Mouse (Mus musculus) liver, embryonic 16.5 days (tissue): ENCODE data around the gene Runx2. TPM values are rescaled to one million over a fixed set of nuclear protein-coding genes. Genes with fewer than 3 reads are reported as not detected.

Experiments
- ATAC-seq: fragments of 200-750 bp; cut with Nextera tagmentation; 2 replicates; pipeline ENCODE4 v1.8.0; 2017; ENCODE audit warnings: low read depth, mild to moderate bottlenecking, moderate number of reproducible peaks, moderate library complexity
- H3K27ac ChIP-seq: fragments of 300-500 bp; sonication (generic); 2 replicates; pipeline ENCODE4 v1.5.1; 2014; ENCODE audit warnings: mild to moderate bottlenecking, low read length
- H3K27me3 ChIP-seq: fragments of 300-500 bp; sonication (generic); 2 replicates; pipeline ENCODE4 v1.6.1; 2014; ENCODE audit warnings: low read depth, low read length, mixed read lengths; ENCODE audit not compliant: control insufficient read depth, insufficient read depth
- H3K36me3 ChIP-seq: fragments of 300-500 bp; sonication (generic); 2 replicates; pipeline ENCODE4 v1.6.1; 2014; ENCODE audit warnings: mild to moderate bottlenecking; ENCODE audit not compliant: control insufficient read depth, insufficient read depth
- H3K4me1 ChIP-seq: fragments of 300-500 bp; sonication (generic); 2 replicates; pipeline ENCODE4 v1.6.1; 2014; ENCODE audit warnings: low read depth, low read length, mixed read lengths; ENCODE audit not compliant: control insufficient read depth
- H3K4me2 ChIP-seq: fragments of 300-500 bp; sonication (generic); 2 replicates; pipeline ENCODE4 v1.6.1; 2014; ENCODE audit warnings: low read depth, low read length, mixed read lengths
- H3K4me3 ChIP-seq: fragments of 300-500 bp; sonication (generic); 2 replicates; pipeline ENCODE4 v1.5.1; 2014; ENCODE audit warnings: low read depth, mild to moderate bottlenecking, low read length
- H3K9ac ChIP-seq: fragments of 300-500 bp; sonication (generic); 2 replicates; pipeline ENCODE4 v1.6.1; 2014; ENCODE audit warnings: low read depth, low read length
- H3K9me3 ChIP-seq: fragments of 300-500 bp; sonication (generic); replicated peaks from 2 replicates; pipeline ENCODE4 v1.6.1; 2016; ENCODE audit warnings: low read length; ENCODE audit not compliant: control insufficient read depth
- WGBS: fragments of 180-500 bp; shearing (Covaris S2); extraction: QIAGEN DNeasy Blood & Tissue Kit; methylation state at CpG from one replicate; pipeline ENCODE4 v1.1.7; 2014; ENCODE audit not compliant: insufficient replicate concordance; 5-methylcytosine and 5-hydroxymethylcytosine counted together
- polyA plus RNA-seq: library from polyadenylated mRNA; unstranded; fragments of >200 nt; fragmentation: Nextera tagmentation; extraction: Ambion mirVana; gene quantifications from 2 replicates; pipeline ENCODE4 v1.2.1, GENCODE M21; 2015

Runx2 gene
- polyA plus RNA-seq, 1 experiment from 2014 or later: 0.64 TPM

DNA sequence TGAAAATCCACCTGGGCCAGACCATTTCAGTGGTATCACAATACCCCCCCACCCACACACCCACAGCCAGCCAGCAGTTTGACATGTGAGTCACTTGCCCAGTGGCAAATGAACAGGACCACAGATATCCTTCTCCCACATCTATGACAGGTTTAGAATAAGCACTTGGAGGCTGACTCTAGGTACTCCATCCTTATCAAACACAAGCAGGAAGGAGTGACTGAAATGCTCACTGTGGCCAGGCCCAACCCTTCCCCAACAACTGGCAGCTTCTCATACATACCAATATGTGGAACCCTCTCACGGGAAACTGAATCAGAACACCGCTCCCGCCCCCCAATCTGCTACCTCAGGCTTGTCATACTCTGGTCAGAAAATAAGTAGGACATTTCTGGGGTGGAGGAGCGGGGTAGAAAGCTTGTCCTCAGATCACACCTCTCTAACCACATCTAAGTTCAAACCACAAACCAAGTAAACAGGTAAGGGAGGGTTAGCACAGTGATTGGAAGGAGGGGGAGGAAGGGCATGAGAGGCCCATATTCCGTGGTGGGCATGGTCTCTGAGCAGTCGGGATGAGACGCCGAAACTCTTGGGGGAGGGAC, 245.5 kb downstream of the Runx2 start:
- no peak overlapping the region for H3K9ac ChIP-seq
- H3K27me3 ChIP-seq: no peaks in the 10 kb centered on the region
- ATAC-seq: no peak
- H3K4me3 ChIP-seq: no peak overlapping the region
- H3K36me3 ChIP-seq: no peaks in the 10 kb centered on the region
- WGBS: 53% methylated on average over 8 of the region's 8 CpGs
- no peaks in the 10 kb centered on the region for H3K9me3 ChIP-seq
- H3K4me2 ChIP-seq: no peak overlapping the region
- no peak overlapping the region for H3K27ac ChIP-seq
- H3K4me1 ChIP-seq: no peaks in the 10 kb centered on the region

DNA sequence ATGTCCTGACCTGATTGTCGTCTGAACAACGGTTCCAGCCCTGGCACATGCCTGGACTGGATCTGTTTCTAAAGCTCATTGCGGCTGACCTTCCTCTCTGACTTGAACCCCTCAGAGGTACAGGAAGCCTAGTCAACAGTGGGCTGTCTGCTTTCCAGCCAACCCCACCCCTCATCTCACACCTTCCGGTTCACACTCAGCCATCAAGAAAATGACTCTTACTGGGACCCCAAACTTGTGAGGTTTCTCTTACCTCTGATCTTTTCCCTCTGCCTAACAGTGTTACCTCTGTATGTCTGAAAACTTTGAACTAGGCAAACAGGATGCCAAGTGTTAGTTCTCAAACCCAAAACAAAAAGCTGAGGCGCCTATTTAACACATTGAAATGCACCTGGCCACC, 247.6 kb downstream of the Runx2 start:
- WGBS: 58% methylated on average over 5 of the region's 5 CpGs
- Histone ChIP-seq H3K9me3 (no peaks in the 10 kb centered on the region), H3K27ac (no peak overlapping the region)

DNA sequence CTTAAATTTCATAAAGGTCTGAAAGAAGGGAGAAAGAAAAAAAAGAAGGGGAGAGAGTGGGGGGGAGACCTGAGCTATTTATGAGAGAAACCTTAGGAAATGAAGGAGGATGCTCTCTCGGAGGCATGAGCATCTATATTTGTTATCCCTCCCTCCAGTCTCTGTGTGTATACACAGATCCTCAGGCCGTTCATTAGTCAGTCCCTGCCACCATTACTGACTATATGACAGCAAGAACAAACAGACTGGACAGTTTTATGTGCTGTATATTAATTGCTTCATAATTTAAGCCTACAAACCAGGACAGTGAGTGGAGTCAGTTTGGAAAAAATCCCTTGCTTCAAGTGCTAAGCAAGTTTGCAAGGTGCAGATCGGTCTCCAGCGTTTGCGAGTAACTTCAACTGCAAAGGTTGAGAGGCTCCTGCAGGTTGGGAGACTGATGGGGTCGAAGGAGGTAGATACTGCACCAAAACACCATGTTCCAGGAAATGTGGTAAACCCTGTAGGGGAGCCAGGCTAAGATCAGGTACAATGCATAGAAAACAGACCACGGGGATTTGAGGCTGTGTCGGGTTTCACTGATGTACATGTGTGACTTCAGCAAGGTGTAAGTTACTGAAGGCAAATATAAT, 248.6 kb downstream of the Runx2 start:
- Histone ChIP-seq H3K4me3 (no peak overlapping the region), H3K27me3 (no peaks in the 10 kb centered on the region), H3K9ac (no peak overlapping the region), H3K9me3 (no peaks in the 10 kb centered on the region), H3K36me3 (no peaks in the 10 kb centered on the region), H3K27ac (no peak overlapping the region), H3K4me1 (no peaks in the 10 kb centered on the region), H3K4me2 (no peak overlapping the region)
- ATAC-seq: no peak
- WGBS: 66% methylated on average over 8 of the region's 8 CpGs

More for the DNA sequence above, 247.6 kb downstream of the Runx2 start:
- Histone ChIP-seq H3K9ac (no peak overlapping the region), H3K36me3 (no peaks in the 10 kb centered on the region), H3K4me3 (no peak overlapping the region), H3K4me1 (no peaks in the 10 kb centered on the region), H3K27me3 (no peaks in the 10 kb centered on the region), H3K4me2 (no peak overlapping the region)
- ATAC-seq: no peak

DNA sequence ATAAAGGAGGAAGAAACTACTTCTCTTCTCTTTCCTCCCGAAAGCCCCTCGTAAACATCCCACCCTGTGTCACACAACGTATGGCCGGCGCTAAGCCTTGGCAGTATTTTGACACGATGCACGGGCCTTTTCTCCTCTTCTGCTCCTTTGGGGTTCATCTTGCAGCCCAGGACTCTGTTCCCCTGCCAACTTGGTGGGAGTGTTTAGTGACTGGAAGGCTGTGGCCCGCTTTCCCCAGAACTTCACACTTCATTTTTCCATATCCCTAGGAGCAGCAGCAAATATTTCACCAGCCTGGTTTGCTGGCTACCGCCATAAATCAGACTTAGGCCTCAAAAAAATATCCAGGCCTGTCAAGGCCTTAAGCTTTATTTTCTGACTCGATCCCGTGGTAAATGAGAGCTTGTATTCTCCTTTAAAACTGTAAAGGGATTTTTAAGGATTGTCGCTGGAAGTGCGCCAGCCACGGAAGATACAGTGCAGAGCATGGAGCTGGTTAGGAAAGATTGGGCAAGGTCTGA, 249.2 kb downstream of the Runx2 start:
- Histone ChIP-seq H3K4me2 (no peak overlapping the region), H3K9ac (no peak overlapping the region), H3K27ac (no peak overlapping the region), H3K4me3 (no peak overlapping the region), H3K9me3 (no peaks in the 10 kb centered on the region), H3K36me3 (no peaks in the 10 kb centered on the region), H3K4me1 (no peaks in the 10 kb centered on the region), H3K27me3 (no peaks in the 10 kb centered on the region)
- no peak for ATAC-seq
- WGBS: 65% methylated on average over 14 of the region's 14 CpGs

DNA sequence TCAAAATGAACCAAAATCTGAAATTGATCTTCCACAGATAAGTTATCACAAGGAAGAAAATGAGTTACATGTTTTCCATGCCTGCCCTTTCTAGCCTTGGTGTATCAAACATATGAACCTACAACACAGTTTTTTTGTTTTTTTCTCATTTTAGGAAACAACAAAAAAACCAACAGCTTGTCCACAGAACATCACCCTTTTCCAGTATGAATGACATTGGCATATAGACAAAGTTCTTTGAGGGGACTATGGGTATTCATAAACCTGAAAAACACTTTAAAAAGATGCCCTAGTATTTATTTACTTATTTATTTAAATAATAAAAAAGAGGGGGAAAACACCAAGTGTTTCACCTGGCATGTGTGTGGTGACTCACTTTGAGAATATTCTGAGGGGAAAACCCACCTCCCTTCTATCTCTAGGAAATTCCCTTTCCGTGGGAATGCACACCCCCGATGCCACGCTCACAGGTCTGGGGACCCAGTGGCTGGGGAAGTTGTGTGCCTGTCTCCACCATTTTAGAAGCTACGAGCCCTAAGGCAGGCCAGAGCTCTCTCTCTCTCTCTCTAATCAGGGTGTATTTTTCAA, 249.9 kb downstream of the Runx2 start:
- Histone ChIP-seq H3K9me3 (no peaks in the 10 kb centered on the region), H3K9ac (no peak overlapping the region), H3K4me1 (no peaks in the 10 kb centered on the region), H3K27me3 (no peaks in the 10 kb centered on the region), H3K4me3 (no peak overlapping the region), H3K36me3 (no peaks in the 10 kb centered on the region), H3K4me2 (no peak overlapping the region), H3K27ac (no peak overlapping the region)
- 52% methylated on average over 4 of the region's 4 CpGs for WGBS
- no peak for ATAC-seq

DNA sequence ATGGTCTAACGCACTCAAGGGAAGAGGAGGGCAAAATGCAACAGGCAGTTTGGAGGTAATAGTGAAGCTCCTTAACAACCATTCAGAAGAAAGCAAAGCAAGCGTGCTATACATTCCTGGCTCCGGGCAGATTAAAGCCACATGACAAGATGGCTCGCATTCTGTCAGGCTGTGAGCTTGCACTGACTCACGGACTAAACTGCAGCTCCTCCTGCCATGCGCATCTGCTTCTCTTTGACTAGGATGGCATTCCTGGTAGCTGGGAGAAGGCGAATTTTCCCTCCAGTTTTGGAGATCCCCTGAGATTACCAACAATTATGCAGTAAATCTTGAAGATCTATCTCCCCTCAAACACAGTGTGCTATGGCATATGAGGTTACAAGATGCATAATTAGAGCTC, 254.6 kb downstream of the Runx2 start:
- no peaks in the 10 kb centered on the region for H3K4me1 ChIP-seq
- WGBS: 74% methylated on average over 7 of the region's 7 CpGs
- no peaks in the 10 kb centered on the region for H3K27me3 ChIP-seq
- H3K4me3 ChIP-seq: no peak overlapping the region
- no peak overlapping the region for H3K27ac ChIP-seq
- H3K36me3 ChIP-seq: no peaks in the 10 kb centered on the region
- no peak for ATAC-seq
- H3K4me2 ChIP-seq: no peak overlapping the region
- no peaks in the 10 kb centered on the region for H3K9me3 ChIP-seq
- H3K9ac ChIP-seq: no peak overlapping the region

DNA sequence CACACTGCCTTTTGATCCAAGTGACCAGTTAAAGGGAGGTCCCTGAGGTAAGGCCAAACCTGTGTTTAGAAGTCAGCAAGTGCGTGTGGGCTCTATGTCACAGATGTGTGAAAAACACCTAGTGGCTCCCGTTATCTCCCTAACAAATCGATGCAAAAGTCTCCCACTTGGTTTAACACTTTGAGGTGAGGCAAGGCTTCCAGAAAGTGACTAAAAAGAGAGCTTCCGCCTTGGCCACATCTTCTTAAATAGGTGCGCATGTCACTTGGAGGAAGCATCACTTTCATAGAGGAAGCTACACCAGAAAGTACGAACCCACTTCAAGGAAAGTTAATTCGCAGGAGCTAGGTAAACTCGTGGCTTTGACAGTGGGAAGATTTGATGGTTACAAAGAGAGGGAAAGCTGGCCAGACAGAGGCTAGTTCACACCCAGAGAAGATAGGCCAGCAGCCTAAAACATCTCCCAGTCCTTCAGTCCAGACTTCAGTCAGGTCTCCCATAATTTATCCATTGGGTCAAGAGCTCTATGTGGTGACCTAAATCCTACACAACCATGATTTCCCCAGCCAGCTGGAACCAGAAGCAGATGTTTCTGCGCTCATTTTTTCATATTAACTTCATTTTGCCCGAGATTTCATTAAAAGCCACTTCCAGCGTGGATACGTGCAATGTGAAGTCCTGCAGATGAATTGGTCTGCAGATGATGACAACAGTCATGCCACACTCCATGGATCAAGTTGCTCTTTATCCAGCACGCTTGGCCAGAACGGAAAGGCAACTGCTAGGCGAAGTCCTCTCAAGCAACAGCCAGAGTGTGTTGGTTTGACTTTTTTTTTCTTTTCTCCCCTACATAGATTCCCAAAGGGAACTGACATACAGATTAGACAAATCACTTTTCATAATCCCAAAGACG, 257.1 kb downstream of the Runx2 start:
- no peak overlapping the region for H3K9ac ChIP-seq
- no peaks in the 10 kb centered on the region for H3K9me3 ChIP-seq
- 63% methylated on average over 16 of the region's 16 CpGs for WGBS
- H3K27ac ChIP-seq: no peak overlapping the region
- no peaks in the 10 kb centered on the region for H3K4me1 ChIP-seq
- no peak overlapping the region for H3K4me3 ChIP-seq
- no peak overlapping the region for H3K4me2 ChIP-seq
- H3K36me3 ChIP-seq: no peaks in the 10 kb centered on the region
- no peaks in the 10 kb centered on the region for H3K27me3 ChIP-seq
- no peak for ATAC-seq

DNA sequence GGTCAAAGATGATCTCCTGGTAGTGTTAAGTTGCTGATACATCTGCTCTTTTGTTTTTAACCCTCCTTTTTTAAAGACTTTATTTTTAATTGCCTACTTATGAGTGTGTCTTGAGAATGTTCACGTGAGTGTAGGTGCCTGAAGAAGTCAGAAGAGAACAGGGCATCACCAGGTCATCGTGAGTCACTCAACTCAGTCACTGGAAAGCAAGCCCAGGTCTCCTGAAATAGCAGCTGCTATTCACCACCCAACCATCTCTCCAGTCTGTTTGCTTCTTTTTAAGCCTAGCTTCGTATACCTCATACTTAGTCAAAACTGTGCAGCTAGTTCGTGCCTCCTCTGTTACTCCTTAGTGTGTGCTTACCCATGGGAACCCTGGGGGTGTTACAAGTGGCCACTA, 259.7 kb downstream of the Runx2 start:
- ATAC-seq: no peak
- Histone ChIP-seq H3K36me3 (no peaks in the 10 kb centered on the region), H3K4me2 (no peak overlapping the region), H3K27ac (no peak overlapping the region), H3K4me1 (no peaks in the 10 kb centered on the region), H3K9me3 (no peaks in the 10 kb centered on the region), H3K9ac (no peak overlapping the region), H3K4me3 (no peak overlapping the region), H3K27me3 (no peaks in the 10 kb centered on the region)
- WGBS: 60% methylated on average over 4 of the region's 4 CpGs
